Mouse (Mus musculus) midbrain, embryonic 16.5 days (tissue): ENCODE measurements around the gene Dock1. TPM values are rescaled to one million over a fixed set of nuclear protein-coding genes. Genes with fewer than 3 reads are reported as not detected.

Experiments used
- ATAC-seq: fragments of 200-750 bp; cut with Nextera tagmentation; 2 replicates; pipeline ENCODE4 v1.8.0; 2017; ENCODE audit warnings: moderate TSS enrichment
- H3K27ac ChIP-seq: fragments of 300-500 bp; sonication (generic); 2 replicates; pipeline ENCODE4 v1.5.1; 2014; ENCODE audit warnings: mild to moderate bottlenecking, low read length, mixed read lengths
- H3K27me3 ChIP-seq: fragments of 300-500 bp; sonication (generic); 2 replicates; pipeline ENCODE4 v1.6.1; 2014; ENCODE audit warnings: low read depth, low read length, mixed read lengths; ENCODE audit not compliant: control insufficient read depth, insufficient read depth
- H3K36me3 ChIP-seq: fragments of 300-500 bp; sonication (generic); 2 replicates; pipeline ENCODE4 v1.6.1; 2014; ENCODE audit warnings: mild to moderate bottlenecking, low read length, moderate library complexity, mixed read lengths; ENCODE audit not compliant: control insufficient read depth, insufficient read depth
- H3K4me1 ChIP-seq: fragments of 300-500 bp; sonication (generic); 2 replicates; pipeline ENCODE4 v1.6.1; 2014; ENCODE audit warnings: mild to moderate bottlenecking, low read length, mixed read lengths; ENCODE audit not compliant: control insufficient read depth, insufficient read depth
- H3K4me2 ChIP-seq: fragments of 300-500 bp; sonication (generic); 2 replicates; pipeline ENCODE4 v1.6.1; 2014; ENCODE audit warnings: mild to moderate bottlenecking, low read length, mixed read lengths
- H3K4me3 ChIP-seq: fragments of 300-500 bp; sonication (generic); 2 replicates; pipeline ENCODE4 v1.5.1; 2014; ENCODE audit warnings: low read depth, mild to moderate bottlenecking, low read length, moderate library complexity, mixed read lengths
- H3K9ac ChIP-seq: fragments of 300-500 bp; sonication (generic); 2 replicates; pipeline ENCODE4 v1.6.1; 2014; ENCODE audit warnings: low read depth, low read length, mixed read lengths
- H3K9me3 ChIP-seq: fragments of 300-500 bp; sonication (generic); replicated peaks from 2 replicates; pipeline ENCODE4 v1.6.1; 2014; ENCODE audit warnings: mild to moderate bottlenecking, low read length, mixed read lengths; ENCODE audit not compliant: control insufficient read depth, poor library complexity, severe bottlenecking
- WGBS: fragments of 180-500 bp; shearing (Covaris S2); extraction: QIAGEN DNeasy Blood & Tissue Kit; methylation state at CpG from one replicate; pipeline ENCODE4 v1.1.7; 2014; 5-methylcytosine and 5-hydroxymethylcytosine counted together
- polyA plus RNA-seq: library from polyadenylated mRNA; unstranded; fragments of >200 nt; fragmentation: Nextera tagmentation; extraction: Ambion mirVana; gene quantifications from 2 replicates; pipeline ENCODE4 v1.2.1, GENCODE M21; 2015

Gene Dock1
- polyA plus RNA-seq: 5.5 and 6.9 TPM in 2 replicates

GRCm38 (mm10) chr7:134670312-134671002, at the start of gene Dock1:
TSS of gene Dock1 (plus strand) at chr7:134670654.
- H3K4me3 ChIP-seq: peak within 1 kb of the TSS; percentile 65
- H3K9ac ChIP-seq: peak within 1 kb of the TSS; percentile 69
- no peaks in the 10 kb centered on the region for H3K9me3 ChIP-seq
- H3K36me3 ChIP-seq: no peaks in the 10 kb centered on the region
- ATAC-seq: peak; percentile 83
- peak within 1 kb of the TSS; percentile 100 for H3K4me2 ChIP-seq
- 1% methylated on average over 76 of the region's 77 CpGs for WGBS
- peaks cover 16% of the 10 kb centered on the region for H3K27me3 ChIP-seq
- 0 out of 2 replicates have a peak within 1 kb of the TSS, but pooled peaks have one; percentile 18 for H3K27ac ChIP-seq
- peaks cover 7% of the 10 kb centered on the region for H3K4me1 ChIP-seq

- H3K4me3 ChIP-seq: no peak overlapping the region
- H3K27me3 ChIP-seq: no peaks in the 10 kb centered on the region
- no peak overlapping the region for H3K4me2 ChIP-seq
- H3K27ac ChIP-seq: no peak overlapping the region
- 85% methylated on average over 4 of the region's 4 CpGs for WGBS
- H3K4me1 ChIP-seq: no peaks in the 10 kb centered on the region
- ATAC-seq: no peak
- H3K36me3 ChIP-seq: no peaks in the 10 kb centered on the region
- no peak overlapping the region for H3K9ac ChIP-seq
- H3K9me3 ChIP-seq: no peaks in the 10 kb centered on the region
These were observed 42.5 kb upstream of the Dock1 start for GRCm38 (mm10) chr7:134627906-134628305.

GRCm38 (mm10) chr7:134650246-134650830, 20.1 kb upstream of the Dock1 start:
- Histone ChIP-seq H3K36me3 (no peaks in the 10 kb centered on the region), H3K4me3 (no peak overlapping the region), H3K27me3 (no peaks in the 10 kb centered on the region), H3K27ac (no peak overlapping the region), H3K9me3 (no peaks in the 10 kb centered on the region), H3K9ac (no peak overlapping the region), H3K4me1 (no peaks in the 10 kb centered on the region), H3K4me2 (no peak overlapping the region)
- ATAC-seq: no peak
- WGBS: 91% methylated on average over 8 of the region's 8 CpGs

GRCm38 (mm10) chr7:134651071-134651470, 19.4 kb upstream of the Dock1 start:
- Histone ChIP-seq H3K9me3 (no peaks in the 10 kb centered on the region), H3K4me1 (no peaks in the 10 kb centered on the region), H3K27ac (no peak overlapping the region), H3K9ac (no peak overlapping the region), H3K4me2 (no peak overlapping the region), H3K36me3 (no peaks in the 10 kb centered on the region), H3K4me3 (no peak overlapping the region), H3K27me3 (no peaks in the 10 kb centered on the region)
- no peak for ATAC-seq
- WGBS: 89% methylated on average over 3 of the region's 3 CpGs

GRCm38 (mm10) chr7:134663241-134663640, 7.2 kb upstream of the Dock1 start:
- Histone ChIP-seq H3K27ac (no peak overlapping the region), H3K4me1 (no peaks in the 10 kb centered on the region), H3K4me2 (no peak overlapping the region), H3K4me3 (no peak overlapping the region), H3K27me3 (no peaks in the 10 kb centered on the region; the same call in 1 of the 2 replicates), H3K9me3 (no peaks in the 10 kb centered on the region; the same call in 1 of the 2 replicates), H3K9ac (no peak overlapping the region), H3K36me3 (no peaks in the 10 kb centered on the region)
- no peak for ATAC-seq
- WGBS: 5% methylated on average over 2 of the region's 2 CpGs

GRCm38 (mm10) chr7:134665642-134666282, 4.7 kb upstream of the Dock1 start:
- H3K9ac ChIP-seq: no peak overlapping the region
- H3K27ac ChIP-seq: no peak overlapping the region
- no peaks in the 10 kb centered on the region for H3K9me3 ChIP-seq
- WGBS: 85% methylated on average over 5 of the region's 5 CpGs
- peaks cover 16% of the 10 kb centered on the region for H3K27me3 ChIP-seq
- no peak for ATAC-seq
- no peak overlapping the region for H3K4me3 ChIP-seq
- H3K4me1 ChIP-seq: peaks cover under 1% of the 10 kb centered on the region
- H3K36me3 ChIP-seq: no peaks in the 10 kb centered on the region
- H3K4me2 ChIP-seq: no peak overlapping the region

- H3K27ac ChIP-seq: no peak overlapping the region
- H3K27me3 ChIP-seq: peaks cover 16% of the 10 kb centered on the region
- H3K4me2 ChIP-seq: no peak overlapping the region
- no peaks in the 10 kb centered on the region for H3K9me3 ChIP-seq
- no peak for ATAC-seq
- H3K4me1 ChIP-seq: peaks cover 7% of the 10 kb centered on the region
- H3K4me3 ChIP-seq: no peak overlapping the region
- H3K9ac ChIP-seq: no peak overlapping the region
- no peaks in the 10 kb centered on the region for H3K36me3 ChIP-seq
- WGBS: 88% methylated on average over 4 of the region's 4 CpGs
These were observed 3.2 kb upstream of the Dock1 start for GRCm38 (mm10) chr7:134667271-134667702.

- Histone ChIP-seq H3K27ac (no peak overlapping the region), H3K9ac (no peak overlapping the region), H3K9me3 (no peaks in the 10 kb centered on the region), H3K4me2 (peak overlapping the region; percentile 100), H3K36me3 (no peaks in the 10 kb centered on the region), H3K4me1 (peaks cover 7% of the 10 kb centered on the region), H3K27me3 (peaks cover 16% of the 10 kb centered on the region), H3K4me3 (peak overlapping the region; percentile 65)
- 93% methylated on average over 14 of the region's 14 CpGs for WGBS
- ATAC-seq: no peak
These were observed 761 bp upstream of the Dock1 start for GRCm38 (mm10) chr7:134669474-134670311.
